Mouse (Mus musculus) CH12.LX (cell line): Measurements from ENCODE around the gene Trpc4ap.

Experiments
- E2F4 ChIP-seq: IDR thresholded peaks from 2 replicates; pipeline ENCODE4 v1.6.1; 2011; ENCODE audit warnings: low read depth, low read length, improper control_type of control experiment; ENCODE audit not compliant: insufficient replicate concordance
- MAX ChIP-seq: IDR thresholded peaks from 2 replicates; pipeline ENCODE4 v1.6.1; 2011; ENCODE audit warnings: low read length, improper control_type of control experiment
- MAZ ChIP-seq: IDR thresholded peaks from 2 replicates; pipeline ENCODE4 v1.6.1; 2012; ENCODE audit warnings: low read depth, mild to moderate bottlenecking, inconsistent platforms, low read length, improper control_type of control experiment, moderate library complexity
- NRF1 ChIP-seq: IDR thresholded peaks from 2 replicates; pipeline ENCODE4 v1.6.1; 2014; ENCODE audit warnings: low read depth, mild to moderate bottlenecking, inconsistent platforms, low read length, improper control_type of control experiment, moderate library complexity
- POLR2AphosphoS2 ChIP-seq: IDR thresholded peaks from 2 replicates; pipeline ENCODE4 v1.6.1; 2011; ENCODE audit warnings: low read depth, low read length, improper control_type of control experiment
- RCOR1 ChIP-seq: conservative IDR thresholded peaks from 2 replicates; pipeline ENCODE4 v1.6.1; 2012; ENCODE audit warnings: low read depth, mild to moderate bottlenecking, inconsistent platforms, low read length, improper control_type of control experiment
- ZNF384 ChIP-seq: IDR thresholded peaks from 2 replicates; pipeline ENCODE4 v1.6.1; 2012; ENCODE audit warnings: low read depth, low read length, improper control_type of control experiment, inconsistent platforms

DNA sequence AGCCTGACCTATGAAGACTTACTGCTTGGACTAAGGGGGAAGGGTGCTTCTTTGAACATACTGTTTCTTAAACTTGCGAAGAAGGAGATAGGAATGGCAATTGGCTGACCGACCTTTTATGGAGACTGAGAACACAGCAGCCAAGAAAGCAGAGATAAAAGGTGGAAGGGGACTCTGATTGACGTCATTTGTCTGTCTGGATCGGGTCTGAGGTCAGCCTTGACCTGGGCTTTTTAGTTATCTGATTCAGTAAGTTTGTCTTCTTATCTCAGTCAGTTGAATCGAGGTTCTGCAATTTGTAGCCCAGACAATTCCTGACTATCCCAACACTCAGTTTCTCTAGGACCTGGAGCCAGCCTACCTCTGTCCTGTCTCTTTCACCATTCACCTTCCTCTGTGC lies 31.9 kb upstream of the Trpc4ap start:
- TF ChIP-seq MAZ (no peak), ZNF384 (no peak), POLR2AphosphoS2 (no peak), E2F4 (no peak), MAX (no peak), NRF1 (no peak), RCOR1 (no peak)
